Mouse (Mus musculus) G1E (cell line): ENCODE measurements around the gene Pbld1. TPM values are rescaled to one million over a fixed set of nuclear protein-coding genes. Genes with fewer than 3 reads are reported as not detected.

ENCODE experiments used
- ATAC-seq: 2 replicates; pipeline ENCODE4 v1.8.0; 2016; ENCODE audit warnings: mild to moderate bottlenecking; ENCODE audit not compliant: insufficient number of reproducible peaks, poor library complexity, low FRiP score, severe bottlenecking; ENCODE audit errors: extremely low read depth
- DNase-seq: peaks from one replicate; pipeline ENCODE4 v3.0.0; 2012; ENCODE audit warnings: low spot score
- H3K27me3 ChIP-seq: 2 replicates; pipeline ENCODE4 v1.6.1; 2012; ENCODE audit warnings: mild to moderate bottlenecking, low read length, inconsistent platforms; ENCODE audit not compliant: insufficient read depth
- H3K36me3 ChIP-seq: replicated peaks from 2 replicates; pipeline ENCODE3; 2012; ENCODE audit warnings: mild to moderate bottlenecking, inconsistent platforms
- H3K4me1 ChIP-seq: 2 replicates; pipeline ENCODE4 v1.6.1; 2012; ENCODE audit warnings: low read depth, low read length, inconsistent platforms, mixed read lengths; ENCODE audit not compliant: insufficient read depth
- H3K4me3 ChIP-seq: 2 replicates; pipeline ENCODE4 v1.5.1; 2012; ENCODE audit warnings: low read depth, mild to moderate bottlenecking, inconsistent platforms, low read length, moderate library complexity, mixed read lengths
- H3K9me3 ChIP-seq: replicated peaks from 2 replicates; pipeline ENCODE4 v1.6.1; 2012; ENCODE audit warnings: inconsistent platforms
- CTCF ChIP-seq: IDR thresholded peaks from 2 replicates; pipeline ENCODE4 v1.5.1; 2012; ENCODE audit warnings: low read depth, low read length, inconsistent platforms, mixed read lengths
- GATA1 ChIP-seq: IDR thresholded peaks from 2 replicates; pipeline ENCODE4 v1.6.1; 2012; ENCODE audit warnings: borderline replicate concordance, low read length, inconsistent platforms, mixed read lengths
- GATA2 ChIP-seq: IDR thresholded peaks from 2 replicates; pipeline ENCODE4 v1.6.1; 2012; ENCODE audit warnings: low read depth, low read length, inconsistent platforms, borderline replicate concordance
- POLR2AphosphoS5 ChIP-seq: IDR thresholded peaks from 2 replicates; pipeline ENCODE4 v1.6.1; 2012; ENCODE audit warnings: low read depth, low read length, inconsistent platforms; ENCODE audit not compliant: insufficient replicate concordance
- TAL1 ChIP-seq: conservative IDR thresholded peaks from 2 replicates; pipeline ENCODE4 v1.6.1; 2012; ENCODE audit warnings: low read depth, low read length, inconsistent platforms, mixed read lengths
- polyA plus RNA-seq: library from polyadenylated mRNA; stranded (reverse); fragments of >175 nt; gene quantifications from 2 replicates; pipeline ENCODE4 v1.2.3, GENCODE M21; 2012
- total RNA-seq, 2 experiments: library from RNA; stranded (forward) in 1 of 2; stranded (reverse) in 1 of 2; fragments of 200-1000 nt in 1 of 2; fragments of >200 nt in 1 of 2; fragmentation: Nextera tagmentation in 1 of 2; gene quantifications; 2 replicates each; pipeline ENCODE4 v1.2.3; 2014 to 2017

Pbld1 gene
- total and polyA plus RNA-seq, 3 experiments, result 0.33 TPM; not detected in 2

GRCm38 (mm10) chr10:63089103-63089757, 29.3 kb downstream of the Pbld1 start:
- DNase-seq, result no peak
- no peak overlapping the region for H3K4me3 ChIP-seq
- ATAC-seq, result no peak

GRCm38 (mm10) chr10:63089758-63090571, 30.0 kb downstream of the Pbld1 start:
- no peak for ATAC-seq
- Histone ChIP-seq H3K4me1 (0 out of 2 replicates have a peak, but pooled peaks cover 3% of the 10 kb centered on the region), H3K36me3 (no peaks in the 10 kb centered on the region), H3K27me3 (no peaks in the 10 kb centered on the region), H3K4me3 (no peak overlapping the region), H3K9me3 (no peaks in the 10 kb centered on the region)
- DNase-seq, result no peak
- TF ChIP-seq GATA2 (no peak), CTCF (no peak), POLR2AphosphoS5 (no peak), GATA1 (no peak)

More at GRCm38 (mm10) chr10:63089103-63089757, 29.3 kb downstream of the Pbld1 start:
- H3K36me3 ChIP-seq, result no peaks in the 10 kb centered on the region
- 0 out of 2 replicates have a peak, but pooled peaks cover 3% of the 10 kb centered on the region for H3K4me1 ChIP-seq
- no peaks in the 10 kb centered on the region for H3K27me3 ChIP-seq
- no peaks in the 10 kb centered on the region for H3K9me3 ChIP-seq
- no peak for TF ChIP-seq CTCF
- TF ChIP-seq TAL1, result no peak
- no peak for TF ChIP-seq GATA1
- TF ChIP-seq POLR2AphosphoS5, result no peak
- no peak for TF ChIP-seq GATA2

GRCm38 (mm10) chr10:63091915-63092314, 32.0 kb downstream of the Pbld1 start:
- DNase-seq, result no peak
- TF ChIP-seq CTCF (no peak), GATA1 (no peak), POLR2AphosphoS5 (no peak), GATA2 (no peak), TAL1 (no peak)
- Histone ChIP-seq H3K27me3 (no peaks in the 10 kb centered on the region), H3K36me3 (no peaks in the 10 kb centered on the region), H3K4me3 (no peak overlapping the region), H3K9me3 (no peaks in the 10 kb centered on the region), H3K4me1 (no peaks in the 10 kb centered on the region)
- ATAC-seq, result no peak

- Histone ChIP-seq H3K4me1 (no peaks in the 10 kb centered on the region), H3K27me3 (no peaks in the 10 kb centered on the region), H3K4me3 (no peak overlapping the region), H3K36me3 (no peaks in the 10 kb centered on the region), H3K9me3 (no peaks in the 10 kb centered on the region)
- no peak for DNase-seq
- no peak for ATAC-seq
- TF ChIP-seq GATA2 (no peak), TAL1 (no peak), GATA1 (no peak), POLR2AphosphoS5 (no peak), CTCF (no peak)
Measured at GRCm38 (mm10) chr10:63092616-63093550, 32.9 kb downstream of the Pbld1 start.

- Histone ChIP-seq H3K4me1 (no peaks in the 10 kb centered on the region), H3K27me3 (peaks cover 3% of the 10 kb centered on the region; the same call in 1 of the 2 replicates), H3K36me3 (no peaks in the 10 kb centered on the region), H3K9me3 (no peaks in the 10 kb centered on the region), H3K4me3 (no peak overlapping the region)
- no peak for ATAC-seq
- no peak for DNase-seq
- TF ChIP-seq POLR2AphosphoS5 (no peak), TAL1 (no peak), CTCF (no peak), GATA1 (no peak), GATA2 (no peak)
Measured at GRCm38 (mm10) chr10:63096757-63097156, 36.8 kb downstream of the Pbld1 start.

GRCm38 (mm10) chr10:63098191-63098590, 38.2 kb downstream of the Pbld1 start:
- ATAC-seq (no peak), DNase-seq (no peak)
- Histone ChIP-seq H3K36me3 (no peaks in the 10 kb centered on the region), H3K9me3 (no peaks in the 10 kb centered on the region), H3K4me3 (no peak overlapping the region), H3K4me1 (no peaks in the 10 kb centered on the region), H3K27me3 (peaks cover 3% of the 10 kb centered on the region; the same call in 1 of the 2 replicates)
- TF ChIP-seq TAL1 (no peak), POLR2AphosphoS5 (no peak), GATA1 (no peak), CTCF (no peak), GATA2 (no peak)
